Mouse (Mus musculus) cerebellum, adult 8-10 months (tissue): ENCODE measurements around the gene Grk5.
"Not testable (repeated sequence)": the region's sequence is repeated elsewhere in the genome, so short reads cannot be mapped to it uniquely, and the experiment has no call there.

Source experiments
- DNase-seq: peaks from one replicate; pipeline ENCODE4 v3.0.0; 2022

The Grk5 gene

GRCm38 (mm10) chr19:60889714-60890315, at the start of gene Grk5:
Gene Grk5, plus strand, starts transcription at chr19:60889749.
- DNase-seq, result peak; percentile 94

- DNase-seq, result no peak
These were observed 46.2 kb upstream of the Grk5 start for GRCm38 (mm10) chr19:60843324-60843723.

- no peak for DNase-seq
These were observed 43.8 kb upstream of the Grk5 start for GRCm38 (mm10) chr19:60845731-60846130.

DNA sequence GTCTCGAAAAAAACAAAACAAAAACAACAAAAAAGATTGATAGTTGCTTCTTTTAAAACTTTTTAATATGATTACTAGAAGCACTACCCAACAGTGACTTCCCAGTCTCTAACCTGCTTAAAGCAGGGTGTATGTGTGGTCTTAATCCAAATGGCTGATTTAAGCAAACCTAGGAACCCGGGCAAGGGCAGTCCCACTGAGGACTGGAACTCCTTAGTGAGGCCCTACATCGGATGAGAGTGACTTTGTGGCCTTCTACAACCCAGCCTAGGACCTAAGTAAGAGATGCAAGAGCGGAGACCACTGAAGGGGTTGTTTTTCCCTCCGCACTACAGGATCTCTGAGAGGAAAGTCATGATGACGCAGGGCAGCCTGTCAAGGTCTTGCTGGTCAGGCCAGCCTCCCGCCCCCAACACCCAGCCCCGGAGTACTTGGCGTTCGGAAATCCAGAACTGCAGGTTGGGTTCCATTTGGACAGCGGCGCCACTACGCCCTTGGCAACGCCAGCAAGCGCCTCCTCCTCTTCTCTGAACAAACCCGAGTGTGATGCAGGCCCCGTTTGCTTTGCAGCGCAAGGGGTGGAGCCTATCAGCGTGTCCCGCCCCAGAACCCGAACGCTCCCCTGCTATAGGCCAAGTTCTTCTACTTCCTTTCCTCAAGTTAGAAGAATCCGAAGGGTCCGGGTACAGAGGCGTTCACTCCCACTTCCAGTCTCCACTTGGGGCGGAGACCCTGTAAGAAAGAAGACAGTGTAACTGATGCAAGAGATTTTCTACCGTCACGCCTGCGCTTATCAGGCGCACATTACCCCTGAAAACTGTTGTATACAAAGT, 28.5 kb upstream of the Grk5 start, which contains the start of gene Sfxn4:
Sfxn4 (minus strand) TSS at position 612 of the 833 bp plus-strand sequence.
- peak; percentile 87 for DNase-seq

GRCm38 (mm10) chr19:60866169-60866568, 23.4 kb upstream of the Grk5 start:
- DNase-seq, result not testable (repeated sequence)

- DNase-seq, result no peak
These were observed 19.1 kb upstream of the Grk5 start for GRCm38 (mm10) chr19:60870489-60870888.

- no peak for DNase-seq
These were observed 18.2 kb upstream of the Grk5 start for GRCm38 (mm10) chr19:60871366-60871765.

DNA sequence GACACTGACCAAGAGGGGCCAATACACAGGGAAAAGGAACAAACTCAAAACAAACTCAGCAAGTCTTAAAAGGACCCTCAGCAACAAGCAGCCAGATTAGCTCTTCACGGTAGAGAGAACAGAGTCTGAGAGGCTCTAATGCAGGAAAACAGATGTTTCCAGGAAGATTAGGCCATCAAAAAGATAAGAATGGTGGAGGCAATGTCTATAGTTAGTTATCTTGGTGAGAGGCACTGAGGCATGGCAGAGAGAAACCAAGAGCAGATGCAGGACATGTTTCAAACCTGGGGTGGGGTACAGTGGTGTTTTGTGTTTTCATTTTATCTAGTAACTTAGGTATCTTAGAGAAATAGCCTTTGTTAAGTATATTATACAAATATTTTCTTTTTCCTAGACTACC, 17.3 kb upstream of the Grk5 start:
- no peak for DNase-seq

DNA sequence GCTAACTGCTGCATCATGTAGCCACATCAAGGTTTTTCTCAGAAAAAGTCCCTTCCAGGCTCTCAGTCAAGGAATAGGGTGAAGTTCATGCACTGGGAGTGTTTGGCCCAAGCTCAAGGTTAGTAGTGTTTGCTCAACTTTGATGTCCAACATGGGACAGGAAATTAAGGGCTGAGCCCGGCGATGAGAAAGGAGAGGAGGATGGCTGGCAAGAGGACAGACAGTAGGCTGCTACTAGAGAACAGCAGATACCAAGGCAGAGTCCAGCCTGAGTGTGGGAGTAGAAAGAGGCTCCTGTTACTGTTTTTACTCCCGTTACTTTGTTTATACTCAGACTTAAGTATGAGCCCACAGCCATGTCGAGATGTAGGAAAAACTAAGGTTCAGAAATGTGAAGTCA, 16.0 kb upstream of the Grk5 start:
- no peak for DNase-seq

DNA sequence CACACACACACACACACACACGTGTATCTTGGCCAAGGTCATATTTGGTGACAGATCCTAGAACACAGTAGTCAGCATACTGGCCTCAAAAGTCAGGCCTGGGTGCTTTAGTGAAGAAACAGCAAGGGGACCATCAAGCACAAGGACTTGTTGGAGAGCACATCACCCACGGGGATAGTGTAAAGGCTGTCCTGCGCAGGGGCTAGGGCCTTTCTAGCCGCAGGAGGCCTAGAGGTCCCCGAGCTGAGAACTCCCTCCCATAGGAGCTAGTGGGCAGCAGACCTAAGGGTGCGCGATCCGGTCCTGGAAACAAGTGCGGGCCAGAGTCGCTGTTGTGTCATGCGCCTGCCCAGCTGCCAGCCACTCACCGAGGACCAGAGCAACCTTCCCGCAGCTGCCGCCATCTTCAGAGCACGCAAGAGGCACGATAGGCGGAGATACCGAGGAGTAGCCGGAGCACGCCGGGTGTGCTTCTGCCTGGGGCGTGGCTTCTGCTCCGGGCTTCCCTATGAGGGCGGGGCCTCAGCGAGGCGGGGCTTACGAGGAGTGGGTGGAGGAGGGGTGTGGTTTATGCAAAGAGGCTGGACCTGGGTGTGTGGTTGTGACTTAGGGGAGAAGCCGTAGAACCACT, 15.4 kb upstream of the Grk5 start, which contains the start of gene Prdx3:
Prdx3 (minus strand) TSS at position 493 of the 631 bp plus-strand sequence.
- DNase-seq, result peak; percentile 96

DNA sequence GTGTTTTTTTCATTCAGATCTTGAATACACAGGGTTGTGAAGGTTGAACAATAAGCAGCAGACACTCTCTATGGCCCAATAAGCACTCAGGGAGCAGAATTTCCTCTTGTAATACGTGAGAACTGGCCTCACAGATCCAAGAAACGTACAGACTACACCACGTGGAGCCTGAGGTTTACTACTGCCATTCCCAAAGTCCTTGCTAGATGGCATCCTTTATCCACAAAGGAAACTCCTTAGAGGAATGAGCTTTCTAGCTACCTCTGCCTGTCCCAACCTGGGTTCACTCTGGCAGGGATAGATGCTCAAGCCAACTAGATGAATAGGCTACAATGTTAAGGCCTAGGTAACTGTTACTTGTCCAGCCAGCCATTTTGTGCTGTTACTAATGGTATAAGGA, 6.4 kb upstream of the Grk5 start:
- DNase-seq, result peak; percentile 32

DNA sequence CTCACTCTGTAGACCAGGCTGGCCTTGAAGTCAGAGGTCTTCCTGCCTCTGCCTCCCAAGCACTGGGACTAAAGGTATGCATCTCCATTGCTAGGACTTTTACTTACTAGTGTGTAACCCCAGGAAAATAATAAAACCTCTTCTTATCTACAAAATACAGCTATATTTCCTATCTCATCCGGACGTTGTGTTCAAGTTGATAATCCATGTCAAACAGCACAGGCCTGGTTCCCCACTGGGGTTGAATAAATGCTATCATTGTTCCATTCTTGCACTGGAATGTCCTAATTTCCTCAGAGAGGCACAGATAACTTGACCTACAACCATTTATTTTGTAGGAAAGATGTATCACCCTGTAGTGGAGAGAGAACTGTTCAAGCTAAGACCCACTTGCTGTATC, 1.9 kb upstream of the Grk5 start:
- no peak for DNase-seq

- DNase-seq, result peak; percentile 49
These were observed 342 bp upstream of the Grk5 start for GRCm38 (mm10) chr19:60889101-60889713.

GRCm38 (mm10) chr19:60890391-60891122, 1.0 kb downstream of the Grk5 start:
- peak; percentile 66 for DNase-seq

DNA sequence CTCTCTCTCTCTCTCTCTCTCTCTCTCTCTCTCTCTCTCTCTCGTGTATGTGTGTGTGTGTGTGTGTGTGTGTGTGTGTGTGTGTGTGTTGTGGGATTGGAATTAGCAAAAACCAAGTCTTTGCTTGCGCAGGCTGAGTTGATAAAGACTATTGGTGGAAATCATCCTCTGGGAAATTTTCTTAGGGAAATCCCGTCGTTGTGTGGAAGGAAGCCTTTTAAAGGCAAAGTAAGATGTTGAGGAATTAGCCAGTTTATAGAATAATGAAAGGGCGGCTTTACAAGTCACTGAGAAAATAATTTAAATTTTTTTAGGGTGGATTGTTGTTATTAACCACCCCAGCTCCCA, 1.5 kb downstream of the Grk5 start:
- no peak for DNase-seq

GRCm38 (mm10) chr19:60891934-60892547, 2.5 kb downstream of the Grk5 start:
- peak; percentile 67 for DNase-seq

- no peak for DNase-seq
These were observed 5.8 kb downstream of the Grk5 start for GRCm38 (mm10) chr19:60895251-60895880.

GRCm38 (mm10) chr19:60903139-60903538, 13.6 kb downstream of the Grk5 start:
- no peak for DNase-seq

DNA sequence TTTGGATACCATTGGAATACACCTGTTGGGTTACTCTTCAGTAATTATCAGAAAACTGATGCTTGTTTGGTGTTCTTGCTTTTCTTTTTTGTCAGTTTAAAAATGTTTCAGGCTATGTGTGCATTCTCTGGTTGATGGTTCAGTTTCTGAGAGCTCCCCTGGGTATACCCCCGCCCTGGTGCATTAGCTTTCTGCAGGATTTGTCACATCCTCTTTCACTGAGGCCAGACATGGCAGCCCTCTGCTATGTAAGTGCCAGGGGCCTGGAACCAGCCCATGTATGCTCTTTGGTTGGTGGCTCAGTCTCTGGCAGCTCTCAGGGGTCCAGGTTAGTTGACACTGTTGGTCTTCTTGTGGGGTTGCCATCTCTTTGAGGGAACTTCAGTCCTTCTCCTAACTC, 14.4 kb downstream of the Grk5 start:
- no peak for DNase-seq

GRCm38 (mm10) chr19:60905477-60905876, 15.9 kb downstream of the Grk5 start:
- no peak for DNase-seq

DNA sequence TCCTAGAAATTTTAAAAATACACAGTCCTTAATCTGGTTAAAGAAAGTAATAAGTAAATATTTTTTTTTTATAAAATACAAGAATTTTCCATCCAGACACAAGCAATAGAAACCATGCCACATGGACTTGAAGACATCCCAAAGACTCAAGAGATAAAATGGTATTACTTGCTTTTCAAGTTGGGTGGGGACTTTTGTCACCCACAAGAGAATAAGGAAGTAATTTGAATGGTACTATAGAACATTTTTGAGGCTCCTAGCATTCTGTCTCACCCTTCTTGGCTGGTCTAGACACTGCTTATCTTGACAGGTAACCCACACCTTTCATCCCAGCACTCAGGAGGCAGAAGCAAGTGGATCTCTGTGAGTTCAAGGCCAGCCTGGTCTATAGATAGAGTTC, 20.8 kb downstream of the Grk5 start:
- no peak for DNase-seq

- DNase-seq, result peak; percentile 30
These were observed 22.1 kb downstream of the Grk5 start for GRCm38 (mm10) chr19:60911653-60912052.
